Mouse (Mus musculus): Measurements from ENCODE around the gene Abca15. TPM values are rescaled to one million over a fixed set of nuclear protein-coding genes. Genes with fewer than 3 reads are reported as not detected.

The Abca15 gene
- 0.10 TPM in 1 of 2 replicates, not detected in the other for polyA plus RNA-seq (2015; fragmentation: Nextera tagmentation; extraction: Ambion mirVana)

DNA sequence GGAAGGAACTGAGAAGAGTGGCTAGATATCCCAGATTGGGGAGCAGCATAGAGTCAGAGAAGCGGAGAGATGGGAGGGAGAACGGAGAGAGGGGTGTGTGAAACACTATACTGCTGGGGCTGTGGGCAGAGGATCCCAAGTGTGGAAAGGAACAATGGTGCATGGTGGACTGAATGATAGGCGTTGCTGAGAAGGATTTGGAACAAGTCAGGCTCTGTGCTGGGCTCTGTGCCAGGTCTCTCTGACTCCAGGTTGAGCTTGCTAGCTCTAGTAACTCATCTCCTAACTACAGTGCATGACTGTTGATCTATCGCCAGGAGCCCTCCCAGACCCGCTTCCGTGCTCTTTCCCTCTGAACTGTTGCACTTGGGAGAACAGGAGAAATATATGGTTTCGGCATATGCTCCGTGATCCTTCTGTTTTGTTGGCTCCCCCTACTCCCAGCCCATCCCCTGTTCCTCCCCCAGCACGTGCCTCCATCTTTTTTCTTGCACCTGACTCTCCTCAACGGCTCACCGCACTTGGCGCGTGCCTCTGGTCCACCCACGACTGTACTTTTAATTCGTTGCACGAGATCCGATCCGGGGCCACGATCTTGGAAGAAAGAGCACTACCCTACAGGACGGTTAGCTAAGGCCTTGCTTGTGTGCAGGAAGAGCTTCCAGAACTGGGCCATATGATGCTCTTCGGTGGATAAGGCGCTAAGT is at the start of gene Abca15:
Gene Abca15 (plus strand): TSS at position 584 of the 707 bp plus-strand sequence.

DNA sequence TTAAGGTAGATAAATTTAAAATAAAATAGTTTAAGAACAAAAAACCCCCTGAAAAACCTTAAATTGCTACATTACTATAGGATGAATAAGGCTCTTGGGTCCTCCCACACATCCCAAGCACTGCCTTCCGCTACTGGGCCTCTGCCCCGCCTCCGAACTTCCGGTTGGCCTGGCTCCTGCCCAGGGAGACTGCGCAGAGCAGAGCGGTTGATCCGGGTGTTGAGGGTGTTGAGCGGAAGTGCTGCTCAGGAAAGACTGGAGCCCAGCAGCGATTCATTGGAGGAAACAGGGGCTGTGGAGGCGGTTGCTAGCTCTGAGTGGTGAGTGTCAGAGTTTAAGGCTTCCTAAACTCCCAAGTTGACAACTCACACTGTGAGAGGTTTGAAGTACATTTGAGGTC is 81.0 kb downstream of the Abca15 start, which contains the start of gene Abca16:
Gene Abca16 (plus strand): TSS at position 201 of the 400 bp plus-strand sequence.

Other genes with a start within 250 kb of the Abca15 start
- 0.03 TPM in 1 of 2 replicates, not detected in the other for gene Dnah3, start 233.4 kb upstream of the Abca15 start, polyA plus RNA-seq (2015; fragmentation: Nextera tagmentation; extraction: Ambion mirVana)
- gene Tmem159, start 226.3 kb upstream of the Abca15 start, polyA plus RNA-seq (2015; fragmentation: Nextera tagmentation; extraction: Ambion mirVana): 24.0 and 30.2 TPM in 2 replicates
- gene Zp2, start 183.4 kb upstream of the Abca15 start, polyA plus RNA-seq (2015; fragmentation: Nextera tagmentation; extraction: Ambion mirVana): not detected in 2 replicates
- not detected in 2 replicates for gene Anks4b, start 154.8 kb upstream of the Abca15 start, polyA plus RNA-seq (2015; fragmentation: Nextera tagmentation; extraction: Ambion mirVana)
- gene Crym, start 126.6 kb upstream of the Abca15 start, polyA plus RNA-seq (2015; fragmentation: Nextera tagmentation; extraction: Ambion mirVana): 13.6 and 14.6 TPM in 2 replicates
- not detected in 2 replicates for gene Abca14, start 124.7 kb upstream of the Abca15 start, polyA plus RNA-seq (2015; fragmentation: Nextera tagmentation; extraction: Ambion mirVana)
- not detected in 2 replicates for gene Abca16, start 81.0 kb downstream of the Abca15 start, polyA plus RNA-seq (2015; fragmentation: Nextera tagmentation; extraction: Ambion mirVana)

Data from neural tube, postnatal 0 days (tissue).